Mouse (Mus musculus) brain, embryonic 18.5 days (tissue): ENCODE results near the gene Pold4.

Source experiments
- DNase-seq: peaks from one replicate; pipeline ENCODE4 v3.0.0-alpha.2; 2012; ENCODE audit warnings: low read depth, low spot score

Gene Pold4

DNA sequence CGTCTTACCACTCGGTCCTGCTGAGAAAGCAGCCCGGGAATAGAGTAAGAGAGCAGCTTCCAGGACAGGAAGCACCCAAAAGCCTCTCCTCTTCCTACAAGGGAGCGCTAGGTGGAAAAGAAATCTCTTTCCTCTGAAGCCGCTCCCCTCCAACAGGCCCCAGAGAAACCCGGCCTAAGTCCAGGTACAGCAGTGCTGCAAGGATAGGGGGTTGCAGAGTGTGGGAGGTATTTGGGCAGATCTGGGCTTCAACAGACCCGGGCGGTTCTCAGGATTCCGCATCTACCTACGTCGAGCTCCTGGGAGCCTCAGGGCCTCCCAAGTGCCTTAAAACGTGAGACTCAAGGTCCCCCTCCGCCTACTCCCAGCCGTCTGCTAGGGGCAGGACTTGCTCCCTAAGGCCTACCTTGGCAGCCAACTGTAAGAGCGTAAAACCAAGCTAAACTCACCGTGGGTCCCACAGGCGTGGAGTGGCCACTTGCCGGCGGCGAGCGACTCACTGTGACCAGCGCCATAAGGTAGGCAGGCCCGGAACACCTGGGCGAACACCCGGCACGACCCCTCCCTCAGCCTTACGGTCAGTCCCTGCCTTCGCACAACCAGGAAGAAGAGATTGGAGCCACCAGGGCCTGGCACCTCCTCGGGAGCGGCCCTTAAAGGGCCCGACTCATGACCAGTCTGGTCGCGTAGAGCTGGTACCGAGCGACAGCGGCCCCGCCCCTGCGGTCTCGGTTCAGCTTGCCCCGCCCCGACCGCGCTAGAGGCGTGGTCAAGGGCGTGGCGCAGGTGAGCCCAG lies 37.1 kb downstream of the Pold4 start, which contains the start of gene Ssh3:
Gene Ssh3, minus strand, starts transcription at position 615 of the 796 bp plus-strand sequence.
- no peak for DNase-seq

DNA sequence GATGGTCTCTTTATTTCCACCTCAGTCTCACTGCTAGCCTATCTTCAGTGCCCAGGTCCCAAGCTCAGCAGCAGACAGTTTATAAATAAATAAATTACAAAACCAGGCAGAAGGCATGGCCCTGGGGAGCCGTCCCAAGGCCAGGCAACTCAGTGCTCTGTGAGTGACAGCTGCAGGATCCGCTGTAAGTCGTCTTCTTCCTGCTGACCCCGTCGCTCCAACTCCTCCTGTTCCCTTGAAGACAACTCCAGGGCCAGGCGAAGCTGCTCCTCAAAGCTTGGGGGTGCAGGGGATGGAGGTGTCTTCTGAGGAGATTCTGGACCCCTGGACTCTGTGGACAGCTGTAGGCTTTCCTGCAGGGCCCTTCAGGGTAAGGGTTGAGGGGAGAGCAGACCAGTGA lies 38.5 kb downstream of the Pold4 start:
- no peak for DNase-seq

DNA sequence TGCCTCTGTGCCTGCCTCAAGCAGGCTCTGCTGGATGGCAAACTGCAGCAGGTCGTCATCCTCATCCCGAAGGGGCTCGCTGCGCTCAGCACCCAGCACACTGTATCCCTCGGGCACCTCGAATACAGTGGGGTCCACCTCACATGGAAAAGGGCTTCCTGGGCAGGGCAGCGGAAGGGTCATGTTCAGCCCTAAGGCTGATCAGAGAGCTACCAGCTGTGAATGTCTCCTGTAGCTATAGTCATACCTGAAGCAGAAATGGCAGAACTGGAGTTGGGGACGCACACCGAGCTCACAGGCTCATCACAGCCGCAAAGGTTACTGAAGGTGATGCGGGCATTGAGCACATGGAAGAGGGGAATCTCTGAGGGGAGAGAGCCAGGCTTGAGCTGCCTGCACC lies 39.3 kb downstream of the Pold4 start:
- no peak for DNase-seq

DNA sequence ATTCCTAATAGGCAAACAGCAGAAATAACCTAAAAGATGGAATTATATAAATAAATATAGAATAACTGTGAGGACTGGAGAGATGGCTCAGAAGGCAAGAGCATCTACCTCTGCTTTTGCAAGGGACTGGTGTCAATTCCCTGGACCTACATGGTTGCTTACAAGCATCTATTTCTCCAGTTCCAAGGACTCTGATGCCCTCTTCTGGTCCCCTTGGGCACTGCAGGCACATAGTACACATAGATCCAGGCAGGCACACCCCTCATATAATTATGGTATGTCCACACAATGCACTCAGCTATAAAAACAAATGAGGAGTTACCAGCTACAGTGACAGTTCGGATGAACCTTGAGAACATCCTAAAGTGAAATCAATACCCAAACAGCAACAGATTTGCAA lies 47.8 kb downstream of the Pold4 start:
- no peak for DNase-seq

DNA sequence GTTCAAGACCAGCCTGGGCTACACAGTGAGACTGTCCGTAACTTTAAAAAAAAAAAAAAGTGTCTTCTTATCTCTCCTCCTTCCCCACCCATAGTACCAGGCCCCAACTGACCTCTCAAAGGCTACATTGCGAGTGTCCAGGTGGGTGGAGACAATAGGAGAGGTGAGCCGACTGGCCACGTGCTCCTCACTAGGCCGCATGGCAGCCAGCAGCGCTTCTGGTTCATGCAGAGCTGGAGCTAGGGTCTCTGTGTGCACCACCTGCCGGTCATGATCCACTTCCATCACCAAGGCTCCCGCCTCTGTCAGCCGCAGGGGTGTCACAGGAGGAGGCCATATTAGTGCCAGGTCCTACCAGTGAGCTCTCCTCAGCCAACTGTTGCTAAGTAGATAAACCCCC lies 48.7 kb downstream of the Pold4 start:
- DNase-seq, result no peak

DNA sequence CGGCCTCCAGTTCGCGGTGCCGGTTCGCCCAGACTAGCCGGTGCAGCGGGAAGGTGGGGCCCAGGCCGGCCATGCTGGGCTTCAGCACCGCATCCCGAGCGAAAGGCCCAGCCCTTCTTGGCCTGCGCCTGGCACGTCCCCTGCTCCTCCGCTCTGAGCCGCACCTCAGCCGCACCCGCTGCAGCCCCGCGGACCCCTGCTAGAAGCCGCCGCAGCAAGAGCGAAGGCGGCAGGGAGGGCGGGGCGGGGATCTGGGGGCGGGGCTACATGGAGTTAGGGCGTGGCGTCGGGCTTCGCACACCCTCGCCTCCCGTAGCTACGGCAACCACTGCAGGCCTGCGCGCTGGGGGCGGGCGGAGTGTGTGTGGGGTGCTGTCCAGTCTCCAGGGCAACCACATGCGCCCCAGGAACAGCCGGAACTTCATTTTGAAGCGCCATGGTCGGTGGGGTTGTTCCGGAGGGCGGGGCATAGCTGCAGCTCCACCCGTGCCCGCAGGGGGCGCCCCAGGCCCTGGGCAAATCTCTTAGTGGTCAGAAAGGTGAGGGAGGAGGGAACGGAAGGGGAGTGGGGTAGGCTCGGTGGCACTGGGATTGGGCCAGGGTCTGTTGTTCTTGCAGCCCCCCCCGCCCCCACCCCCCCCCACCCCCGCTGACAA lies 51.3 kb downstream of the Pold4 start, which contains the start of gene Ankrd13d:
Gene Ankrd13d, minus strand, starts transcription at position 240 of the 656 bp plus-strand sequence.
- DNase-seq, result peak; percentile 57
